Mouse (Mus musculus): ENCODE results near the gene Dram1.

GRCm38 (mm10) chr10:88341368-88341767 is 37.5 kb downstream of the Dram1 start:
- TF ChIP-seq CTCF (IDR thresholded peaks at IDR 0.05; ENCODE audit: borderline replicate concordance, insufficient read depth, low read depth, low read length) (no peak), POLR2A (IDR thresholded peaks at IDR 0.05; ENCODE audit: borderline replicate concordance, insufficient read depth, low read length) (no peak)

Data from cerebellum, adult 2 months (tissue).